Mouse (Mus musculus) embryonic fibroblast, embryonic 13.5 days (primary cell): ENCODE results near the gene Sept5. TPM values are rescaled to one million over a fixed set of nuclear protein-coding genes. Genes with fewer than 3 reads are reported as not detected.

ENCODE experiments used
- H3K27ac ChIP-seq: 2 replicates; pipeline ENCODE4 v1.5.1; 2012; ENCODE audit warnings: low read length, control low read depth, inconsistent platforms; ENCODE audit not compliant: insufficient read depth
- H3K4me1 ChIP-seq: 2 replicates; pipeline ENCODE4 v1.6.1; 2011; ENCODE audit warnings: low read length; ENCODE audit not compliant: control insufficient read depth, insufficient read depth
- H3K4me3 ChIP-seq: 2 replicates; pipeline ENCODE4 v1.5.1; 2011; ENCODE audit warnings: mild to moderate bottlenecking, control low read depth, low read length; ENCODE audit not compliant: insufficient read depth
- CTCF ChIP-seq: IDR thresholded peaks from 2 replicates; pipeline ENCODE4 v1.5.1; 2011; ENCODE audit warnings: mild to moderate bottlenecking, control low read depth, low read length, moderate library complexity, borderline replicate concordance; ENCODE audit not compliant: insufficient read depth
- POLR2A ChIP-seq: IDR thresholded peaks from 2 replicates; pipeline ENCODE4 v1.6.1; 2011; ENCODE audit warnings: low read depth, mild to moderate bottlenecking, control low read depth, low read length, moderate library complexity
- polyA plus RNA-seq: library from polyadenylated mRNA; stranded (reverse); fragments of >200 nt; gene quantifications from 2 replicates; pipeline ENCODE4 v1.2.4, GENCODE M21; 2011; ENCODE audit warnings: low read depth; ENCODE audit not compliant: missing spikeins, insufficient read length

Gene Sept5
- polyA plus RNA-seq, 1 experiment: 82.3 TPM

DNA sequence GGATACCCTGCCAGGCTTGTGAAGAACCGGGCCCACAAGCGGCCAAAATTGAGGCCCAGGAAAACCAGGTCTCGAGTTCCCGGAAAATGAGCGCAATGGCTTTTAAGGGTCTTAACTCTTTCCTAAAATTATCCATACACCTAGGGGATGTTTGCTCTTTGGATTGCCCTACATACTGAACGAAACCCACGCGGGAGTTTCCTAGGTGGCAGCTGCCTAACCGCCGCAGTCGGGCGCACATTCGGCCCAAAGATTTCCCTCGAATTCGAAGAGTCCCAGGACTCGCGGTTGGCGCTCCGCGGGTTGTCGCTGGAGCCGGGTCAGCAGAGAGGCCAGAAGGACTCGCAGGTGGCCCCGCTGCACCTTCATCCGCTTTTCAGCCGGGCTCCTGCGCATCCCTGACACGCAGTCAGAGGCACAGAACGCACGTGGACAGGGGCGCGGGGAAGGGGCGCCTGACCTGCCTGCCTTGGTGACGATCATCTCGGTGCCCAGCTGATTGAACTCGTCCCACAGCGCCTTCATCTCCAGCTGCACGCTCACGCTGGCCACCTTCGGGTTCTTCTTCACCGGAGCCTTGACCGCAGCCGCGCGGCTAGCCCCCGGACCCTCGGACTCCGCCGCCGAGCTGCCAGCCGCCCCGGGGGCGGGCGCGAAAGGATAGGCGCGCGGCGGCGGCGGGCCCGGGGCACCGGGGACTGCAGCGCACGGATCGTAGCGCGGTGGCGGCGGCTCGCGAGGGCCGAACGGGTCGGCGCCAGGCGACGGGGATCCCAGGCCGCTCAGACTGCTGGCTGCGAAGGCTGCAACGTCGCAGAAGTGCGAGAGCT, 43.5 kb downstream of the Sept5 start:
- no peaks in the 10 kb centered on the region; the same call in 1 of the 2 replicates for H3K4me1 ChIP-seq
- peak overlapping the region; percentile 19 for H3K4me3 ChIP-seq
- TF ChIP-seq POLR2A (no peak), CTCF (no peak)
- no peak overlapping the region for H3K27ac ChIP-seq

DNA sequence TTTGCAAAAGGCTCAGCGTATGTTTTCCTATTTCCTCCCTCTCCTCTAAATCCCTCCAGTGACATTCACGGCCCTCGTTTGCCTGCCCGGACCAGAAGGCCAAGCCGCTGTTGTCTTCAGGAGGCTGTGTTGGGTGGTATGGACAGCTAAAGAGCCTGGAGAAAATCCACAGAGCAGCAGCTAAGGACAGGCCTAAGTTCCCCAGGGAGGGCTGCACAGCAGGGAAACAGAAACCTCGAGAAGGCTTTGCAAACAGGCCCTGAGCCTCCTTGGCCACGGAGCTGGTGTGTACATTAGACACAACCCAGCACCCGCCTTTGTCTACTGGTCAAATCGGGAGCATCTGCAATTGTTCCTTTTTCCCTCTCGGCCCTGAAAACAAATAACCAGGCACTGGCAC, 44.1 kb downstream of the Sept5 start:
- H3K4me3 ChIP-seq: peak overlapping the region; percentile 19
- TF ChIP-seq POLR2A (no peak), CTCF (no peak)
- no peaks in the 10 kb centered on the region; the same call in 1 of the 2 replicates for H3K4me1 ChIP-seq
- no peak overlapping the region for H3K27ac ChIP-seq

DNA sequence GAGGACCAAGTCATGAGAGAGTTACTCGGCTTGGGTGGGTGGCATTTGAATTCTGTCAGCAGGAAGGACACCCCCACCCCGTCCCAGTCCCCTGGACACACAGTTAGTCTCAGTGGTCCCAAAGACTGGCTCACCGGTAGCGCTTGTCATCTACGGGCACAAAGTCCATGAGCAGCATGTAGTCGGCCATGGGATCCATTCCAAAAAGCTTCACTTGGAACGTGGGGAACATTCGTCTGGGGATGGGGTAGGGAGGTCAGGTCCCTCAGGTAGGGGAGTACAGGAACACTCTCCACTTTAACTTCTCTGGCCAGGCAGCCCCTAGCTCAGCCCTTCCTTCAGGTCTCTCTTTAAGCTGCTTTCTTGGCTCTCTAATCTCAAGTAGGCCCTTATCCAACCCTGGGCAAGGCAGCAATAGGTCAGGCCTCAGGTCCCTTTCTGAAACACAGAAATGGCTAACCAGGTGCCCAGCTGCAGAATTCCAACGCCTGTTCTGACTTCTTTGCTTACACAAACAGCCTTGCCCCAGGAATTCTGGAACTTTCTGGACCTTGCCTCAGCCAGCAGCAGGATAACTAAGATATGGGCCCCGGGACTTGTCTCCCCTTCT, 44.7 kb downstream of the Sept5 start:
- Histone ChIP-seq H3K27ac (no peak overlapping the region), H3K4me1 (no peaks in the 10 kb centered on the region), H3K4me3 (peak overlapping the region; percentile 19; the same call in 1 of the 2 replicates)
- no peak for TF ChIP-seq CTCF

- Histone ChIP-seq H3K27ac (no peak overlapping the region), H3K4me3 (no peak overlapping the region), H3K4me1 (no peaks in the 10 kb centered on the region)
- TF ChIP-seq POLR2A (no peak), CTCF (no peak)
Observed at GRCm38 (mm10) chr16:18583673-18584357, 45.9 kb downstream of the Sept5 start.

DNA sequence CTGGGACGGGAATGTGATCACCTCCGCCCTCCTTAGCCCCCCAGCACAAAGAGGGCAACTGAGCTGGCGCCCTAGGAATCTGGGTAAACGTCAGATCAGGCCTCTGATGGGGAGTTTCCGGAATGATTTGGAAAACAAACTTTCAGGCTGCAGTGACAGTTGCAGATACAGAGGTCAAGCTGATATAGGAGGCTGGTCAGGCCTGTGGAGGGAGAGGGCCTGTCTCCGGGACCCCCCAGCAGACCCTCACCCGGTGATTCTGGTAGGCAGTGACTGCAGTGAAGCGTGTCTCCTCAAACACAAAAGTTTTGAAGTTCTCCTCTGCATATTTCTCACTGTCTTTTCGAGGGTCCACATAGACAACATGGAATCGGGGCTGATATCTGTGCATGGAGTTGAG, 46.6 kb downstream of the Sept5 start:
- Histone ChIP-seq H3K4me3 (no peak overlapping the region), H3K4me1 (no peaks in the 10 kb centered on the region), H3K27ac (no peak overlapping the region)
- no peak for TF ChIP-seq CTCF
- no peak for TF ChIP-seq POLR2A

- TF ChIP-seq POLR2A (no peak), CTCF (no peak)
- H3K27ac ChIP-seq: no peak overlapping the region
- H3K4me3 ChIP-seq: no peak overlapping the region
- no peaks in the 10 kb centered on the region for H3K4me1 ChIP-seq
Observed at GRCm38 (mm10) chr16:18582426-18583148, 47.2 kb downstream of the Sept5 start.

GRCm38 (mm10) chr16:18581623-18582205, 48.0 kb downstream of the Sept5 start:
- Histone ChIP-seq H3K27ac (no peak overlapping the region), H3K4me1 (no peaks in the 10 kb centered on the region)

DNA sequence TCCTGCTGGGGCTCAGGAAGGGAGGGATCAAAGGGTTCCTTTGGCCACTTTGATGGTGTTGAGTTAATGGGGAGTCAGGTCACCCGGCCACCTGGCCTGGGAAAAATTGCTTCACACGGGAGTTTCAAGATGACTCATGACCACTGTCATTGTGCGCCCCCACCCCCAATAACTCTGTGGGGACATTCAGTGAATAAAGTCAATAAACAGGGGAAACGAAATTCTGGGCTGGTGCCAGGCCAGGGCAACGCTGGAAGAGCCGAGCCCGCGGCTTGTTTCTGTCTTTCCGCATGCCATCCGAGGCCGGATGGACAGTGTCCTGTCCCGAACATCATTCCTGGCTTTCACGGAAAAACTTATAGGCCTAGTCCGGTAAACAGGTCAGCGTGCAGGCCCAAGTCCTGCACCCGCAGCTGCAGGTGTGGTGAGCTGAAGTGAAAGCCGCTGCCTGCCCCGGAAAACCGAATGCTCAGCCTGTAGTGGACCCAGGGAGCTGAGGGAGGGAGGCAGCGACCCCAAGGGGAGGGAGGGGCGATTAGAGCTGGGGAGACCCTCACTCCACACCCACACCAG, 48.6 kb downstream of the Sept5 start:
- TF ChIP-seq POLR2A: no peak
- TF ChIP-seq CTCF: no peak
- H3K27ac ChIP-seq: no peak overlapping the region
- H3K4me3 ChIP-seq: no peak overlapping the region
- no peaks in the 10 kb centered on the region for H3K4me1 ChIP-seq

More at GRCm38 (mm10) chr16:18581623-18582205, 48.0 kb downstream of the Sept5 start:
- 0 out of 2 replicates have a peak overlapping the region, but pooled peaks have one; percentile 8 for H3K4me3 ChIP-seq
- TF ChIP-seq POLR2A (no peak), CTCF (no peak)

GRCm38 (mm10) chr16:18580389-18580788, 49.4 kb downstream of the Sept5 start:
- Histone ChIP-seq H3K4me1 (no peaks in the 10 kb centered on the region), H3K4me3 (no peak overlapping the region), H3K27ac (no peak overlapping the region)
- TF ChIP-seq POLR2A (no peak), CTCF (peak; percentile 20; the same call in 1 of the 2 replicates)
